ENCODE assay signal across 8 mouse cellular contexts in the genomic region with DNA sequence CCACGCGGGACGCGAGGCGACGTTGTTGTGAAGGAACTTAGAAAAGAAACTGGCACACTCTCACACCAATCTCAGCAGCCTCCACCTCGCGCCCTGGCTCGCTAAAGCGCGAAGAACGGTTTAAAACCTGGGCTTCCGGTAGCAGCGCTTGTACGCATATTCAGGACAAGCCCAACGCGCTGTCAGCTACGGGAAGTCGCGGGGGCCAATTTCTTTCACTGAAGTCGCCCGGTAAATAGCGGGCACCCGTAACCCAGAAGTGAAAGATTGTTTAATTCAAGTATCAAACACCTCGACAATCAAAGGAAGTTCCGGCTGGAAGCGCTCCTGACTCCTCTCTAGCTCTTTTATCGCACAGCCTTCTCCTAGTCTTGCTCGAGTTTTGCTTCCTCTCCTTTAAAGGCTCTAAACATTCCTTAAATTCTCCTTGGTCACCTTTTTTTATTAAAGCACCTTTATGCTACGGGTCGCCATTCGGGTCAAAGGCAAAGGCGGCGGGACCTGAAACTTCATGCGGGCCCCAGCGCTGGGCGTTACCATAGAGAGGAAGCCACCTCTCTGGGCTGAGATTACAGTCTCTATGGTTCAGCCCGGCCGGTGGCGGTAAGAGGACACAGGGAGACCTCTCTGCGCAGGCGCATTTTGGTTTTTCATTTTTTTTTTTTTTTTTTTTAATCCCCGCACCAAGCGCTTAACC. TPM values are rescaled to one million over a fixed set of nuclear protein-coding genes. Genes with fewer than 3 reads are reported as not detected.
DNase-seq lines count a peak whose midpoint lies in the region; ATAC-seq lines count a peak whose summit lies in the region.

A gene (plus strand): TSS at position 302 of the 697 bp plus-strand sequence.

- ATAC-seq in hindbrain, embryonic 11.5 days (ENCODE audit: low FRiP score): peak; percentile 96

- H3K4me2 ChIP-seq in hindbrain, embryonic 11.5 days (replicated peaks; ENCODE audit: low read depth, low read length): peak within 1 kb of the TSS; percentile 50

- H3K27ac ChIP-seq in hindbrain, embryonic 11.5 days (ENCODE audit: low read depth, low read length): peak within 1 kb of the TSS; percentile 95

- H3K4me1 ChIP-seq in hindbrain, embryonic 11.5 days (replicated peaks; ENCODE audit: control insufficient read depth, insufficient read depth, low read length): no peaks in the 10 kb centered on the region

- H3K4me3 ChIP-seq in hindbrain, embryonic 11.5 days (ENCODE audit: low read depth, low read length): peak within 1 kb of the TSS; percentile 96

- DNase-seq in Muller cell, postnatal 12 days (ENCODE audit: inconsistent ontology term): peak; percentile 95
- peak; percentile 98 for DNase-seq in cerebellum, adult 9-11 months
- DNase-seq in frontal cortex, adult 2 months (ENCODE audit: extremely low spot score in 1 of 2, low spot score in 1 of 2): peak; percentile 92 to 97
- DNase-seq in hindbrain, embryonic 11.5 days (ENCODE audit: low spot score): peak; percentile 94
- peak; percentile 92 to 95 for DNase-seq in layer of hippocampus, postnatal 10 days (ENCODE audit: low spot score in 2 of 2)
- DNase-seq in lung, postnatal 10 days: peak; percentile 96
- DNase-seq in ovary, postnatal 36 days (ENCODE audit: low spot score): peak; percentile 91
- peak; percentile 95 for DNase-seq in thymus, postnatal 25 days

- H3K9ac ChIP-seq in hindbrain, embryonic 11.5 days (ENCODE audit: low read depth, low read length): peak within 1 kb of the TSS; percentile 96

- WGBS in hindbrain, embryonic 11.5 days: under 1% methylated on average over 44 of the region's 44 CpGs

- H3K36me3 ChIP-seq in hindbrain, embryonic 11.5 days (ENCODE audit: control insufficient read depth, insufficient read depth, low read length): no peaks in the 10 kb centered on the region

- H3K9me3 ChIP-seq in hindbrain, embryonic 11.5 days (ENCODE audit: control insufficient read depth, low read length): no peaks in the 10 kb centered on the region

- H3K27me3 ChIP-seq in hindbrain, embryonic 11.5 days (ENCODE audit: control insufficient read depth, insufficient read depth, low read length): no peaks in the 10 kb centered on the region

RNA-seq across cellular contexts. Expression of the gene that starts here (rescaled TPM):
- 68.3 and 68.8 TPM in 2 replicates for polyA plus RNA-seq in frontal cortex, adult 2 months (2012; rRNA removed)
- 96.0 and 134 TPM in 2 replicates for polyA plus RNA-seq in hindbrain, embryonic 11.5 days (2014; fragmentation: Nextera tagmentation; extraction: Ambion mirVana)
- total RNA-seq in layer of hippocampus, postnatal 10 days (2021): 100 to 1,000 TPM; 140 to 146 TPM

Comparison
In these comparisons a context has a peak if more than half of its experiments do, and no peak if none do; other contexts are left out.
1. Peak in every context shown above with its lines: DNase-seq, ATAC-seq, H3K4me3 ChIP-seq and H3K27ac ChIP-seq.